Mouse (Mus musculus) telencephalon, adult 2 months (tissue): ENCODE measurements around the gene 4933402D24Rik.
A peak's percentile ranks its signal among the peaks of the same experiment; 100 is the strongest.

ENCODE experiments used
- DNase-seq: peaks from one replicate; pipeline ENCODE4 v3.0.0-alpha.2; 2011; ENCODE audit warnings: low read depth, low spot score

The 4933402D24Rik gene

DNA sequence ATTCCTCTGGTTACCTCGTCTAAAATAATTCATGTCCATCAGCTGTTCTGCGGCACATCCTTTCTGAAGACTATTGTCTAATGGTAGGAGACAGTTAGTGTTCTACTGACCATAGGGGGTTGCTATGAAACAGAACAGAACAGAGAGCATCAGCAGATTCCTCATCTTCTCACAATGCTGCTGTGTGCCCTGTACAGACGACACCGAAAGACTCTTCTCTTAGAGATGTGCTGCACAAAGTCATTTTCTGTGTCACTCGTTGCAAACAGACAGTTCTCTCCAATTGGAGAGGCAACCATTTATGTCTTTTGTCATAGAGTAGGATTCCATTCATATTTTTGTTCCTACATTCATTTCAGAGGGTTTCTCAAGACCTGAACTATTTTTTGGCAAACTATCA is at the start of gene 4933402D24Rik:
TSS of gene 4933402D24Rik (minus strand) at position 101 of the 400 bp plus-strand sequence.
- DNase-seq: no peak

DNA sequence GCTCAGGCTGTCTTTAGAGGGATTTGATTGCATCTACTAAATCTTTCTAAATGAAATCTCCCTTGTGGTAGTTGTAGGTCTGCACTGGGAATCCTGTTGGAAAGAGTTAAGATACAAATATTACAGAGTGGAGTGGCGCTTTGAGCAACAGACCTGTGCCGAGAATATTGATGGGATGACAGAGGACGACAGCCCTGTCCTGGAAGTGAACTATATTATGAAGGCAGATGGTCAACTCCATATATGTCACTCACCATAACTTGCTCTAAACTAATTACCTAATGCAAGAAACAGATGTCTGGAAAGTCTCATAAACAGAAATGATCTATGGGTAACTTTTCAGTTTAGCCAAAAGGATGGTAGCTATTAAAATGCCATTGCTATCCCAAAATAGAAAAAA is 39.5 kb upstream of the 4933402D24Rik start:
- no peak for DNase-seq

DNA sequence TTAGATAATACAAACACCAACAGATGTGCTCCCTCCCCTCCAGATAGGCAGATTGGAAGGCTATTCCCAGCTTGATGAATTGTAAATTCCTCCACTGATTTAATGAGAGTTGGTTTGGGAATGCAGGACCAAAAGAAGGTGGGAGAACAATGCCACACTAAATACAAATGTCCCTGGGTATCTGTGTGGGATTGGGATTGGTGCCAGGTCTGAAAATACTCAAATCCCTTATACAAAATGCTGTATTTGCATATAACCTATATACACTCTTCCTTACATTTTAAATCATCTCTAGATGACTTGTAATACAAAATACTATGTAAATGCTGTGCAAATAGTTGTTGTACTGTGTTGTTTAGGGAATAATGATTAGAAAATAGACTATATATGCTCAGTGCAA is 36.0 kb upstream of the 4933402D24Rik start:
- no peak for DNase-seq

DNA sequence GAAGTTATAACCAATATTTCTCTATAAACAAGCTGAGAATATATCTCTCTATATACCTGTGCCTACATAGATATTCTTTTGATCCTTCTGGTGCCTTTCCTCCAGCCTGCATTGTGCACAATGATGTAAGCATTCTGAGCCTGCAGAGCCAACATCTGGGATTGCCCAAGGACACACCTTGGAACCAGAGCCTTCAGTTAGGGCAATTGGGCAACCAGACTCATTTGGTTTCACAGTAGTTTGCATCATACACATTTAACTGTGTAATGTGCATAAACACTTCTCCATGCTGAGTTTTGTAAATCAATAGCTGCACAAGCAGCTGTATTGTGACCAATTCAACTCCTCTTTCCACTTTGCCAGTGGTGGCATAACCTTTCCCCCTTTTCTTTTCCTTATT is 25.3 kb upstream of the 4933402D24Rik start:
- DNase-seq: no peak

DNA sequence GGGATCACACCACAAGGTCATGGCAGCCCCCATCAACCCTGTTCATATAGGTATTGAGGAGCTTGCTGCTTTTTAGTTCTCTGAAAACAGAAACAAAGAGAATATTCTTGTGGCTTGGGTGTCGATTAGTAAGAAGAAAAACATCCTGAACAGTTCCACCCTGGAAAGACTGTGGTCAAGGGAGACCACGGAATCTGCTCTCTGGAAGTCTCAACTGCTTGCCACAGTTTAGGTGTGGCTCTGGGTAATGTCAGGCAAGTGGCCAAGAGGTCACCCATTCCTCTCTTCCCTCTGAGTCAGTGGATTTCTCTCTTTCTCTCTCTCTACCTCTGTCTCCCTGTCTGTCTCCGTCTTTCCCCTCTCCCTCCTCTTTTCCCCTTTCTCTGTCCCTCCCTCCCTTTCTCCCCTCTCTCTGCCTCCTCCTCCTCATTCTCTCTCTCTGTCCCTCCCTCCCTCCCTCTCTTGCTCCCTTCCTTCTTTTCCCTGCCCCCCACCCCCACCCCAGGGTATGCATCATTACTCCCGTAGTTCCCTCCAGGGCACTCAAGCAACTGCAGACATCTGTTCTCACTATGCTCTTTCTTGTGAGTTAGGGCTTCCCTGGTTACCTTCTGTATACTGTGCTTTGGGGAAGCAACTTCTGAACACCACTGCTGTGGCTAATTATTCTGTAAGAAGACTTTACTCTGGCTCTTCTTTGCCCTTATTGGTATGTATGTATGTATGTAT is 8.0 kb upstream of the 4933402D24Rik start:
- DNase-seq: no peak

DNA sequence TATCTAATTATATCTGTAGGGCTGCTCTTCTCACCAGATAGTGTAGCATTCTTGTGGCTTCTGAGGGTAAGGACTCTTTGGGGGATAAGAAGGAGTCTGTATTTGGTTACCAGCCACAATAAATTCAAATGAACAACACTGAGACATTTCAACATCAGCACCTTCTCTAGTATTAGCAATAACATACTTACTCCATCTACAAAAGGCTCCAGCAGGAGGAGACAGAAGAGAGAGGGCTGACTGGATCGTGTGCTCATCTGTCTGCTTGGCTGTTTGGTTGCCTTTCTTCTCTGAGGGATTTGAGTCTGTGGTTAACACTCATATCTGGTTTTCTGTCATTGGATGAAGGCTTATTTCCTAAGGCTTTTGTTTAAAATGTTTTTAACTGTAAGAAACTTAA is 7.3 kb upstream of the 4933402D24Rik start:
- no peak for DNase-seq

DNA sequence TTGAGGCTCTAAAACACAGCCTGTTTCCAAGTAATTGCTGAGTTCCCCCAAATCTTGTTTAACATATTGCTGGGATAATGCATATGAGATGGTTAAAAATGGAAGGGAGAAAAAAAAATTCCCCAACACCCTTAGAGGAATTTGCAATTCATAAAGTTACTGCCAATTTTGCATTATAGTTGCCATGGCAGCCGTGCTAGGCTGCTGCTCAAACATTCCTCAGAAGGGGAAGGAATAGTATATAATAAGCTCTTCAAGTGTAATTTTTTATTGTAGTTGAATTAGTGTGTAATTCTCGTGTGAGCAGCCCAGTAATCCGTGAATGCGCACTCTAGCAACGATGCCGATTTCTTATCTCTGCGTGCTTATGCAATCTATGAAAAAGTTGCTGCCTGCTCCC is 1.2 kb upstream of the 4933402D24Rik start:
- peak; percentile 92 for DNase-seq

DNA sequence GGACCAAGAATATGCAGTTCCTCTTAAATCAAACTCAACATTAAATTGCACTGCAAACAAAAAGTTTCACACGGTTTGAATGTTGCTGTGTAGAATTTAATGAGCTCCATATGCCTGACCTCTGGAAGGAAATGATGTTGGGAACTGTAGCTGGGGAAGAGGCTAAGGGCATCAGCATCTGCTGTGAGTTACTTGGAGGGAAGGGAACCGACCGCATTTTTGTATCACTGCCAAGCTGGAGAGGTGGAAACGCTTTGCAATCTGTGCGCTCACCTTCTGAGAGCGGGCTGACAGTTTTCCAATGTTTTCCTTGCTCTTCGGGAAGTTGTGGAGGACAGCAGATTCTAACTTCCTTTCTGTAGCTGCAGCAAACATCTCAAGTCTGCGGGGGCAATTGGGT is 955 bp downstream of the 4933402D24Rik start:
- DNase-seq: no peak

DNA sequence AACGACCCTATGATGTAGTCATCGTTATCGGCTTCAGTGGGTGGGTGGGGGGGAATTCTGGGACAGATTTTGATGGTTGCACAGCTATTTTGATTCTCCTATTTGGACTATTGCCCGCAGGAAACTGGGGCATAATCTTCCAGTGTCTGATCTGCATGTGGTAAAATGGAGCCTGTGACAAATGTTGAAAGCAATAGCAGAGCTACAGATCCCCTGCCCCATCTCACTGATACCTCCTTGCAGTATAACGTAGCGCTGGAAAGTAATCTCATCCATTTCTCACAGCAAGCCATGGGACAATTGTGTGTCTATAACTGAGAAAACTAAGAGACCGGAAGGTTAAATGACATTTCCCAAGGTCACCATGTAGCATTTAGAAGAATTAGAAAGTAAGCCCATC is 4.7 kb downstream of the 4933402D24Rik start:
- no peak for DNase-seq

DNA sequence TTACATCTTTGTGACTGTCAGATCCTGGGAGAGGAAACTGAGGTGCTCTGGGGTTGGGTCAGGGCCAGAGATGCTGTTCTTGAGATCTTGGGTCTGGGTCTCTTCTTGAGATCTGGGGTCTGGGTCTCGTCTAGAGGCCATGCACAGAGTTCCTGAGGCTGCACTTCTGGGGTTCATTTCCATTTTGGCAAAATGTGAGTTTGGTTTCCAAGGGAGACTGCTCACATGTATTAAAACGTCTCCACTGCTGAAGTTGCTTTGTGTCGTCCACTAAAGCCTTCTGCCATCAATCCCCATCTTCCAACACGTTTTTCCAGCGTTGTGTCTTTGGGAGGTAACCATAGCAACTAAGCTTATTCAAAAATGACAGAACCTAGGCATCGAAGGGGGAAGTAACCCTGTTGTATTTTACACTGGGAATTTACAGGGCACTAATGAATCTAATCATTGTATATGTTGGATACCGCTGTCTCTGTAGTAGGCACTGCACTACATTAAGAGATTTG is 5.1 kb downstream of the 4933402D24Rik start:
- no peak for DNase-seq

DNA sequence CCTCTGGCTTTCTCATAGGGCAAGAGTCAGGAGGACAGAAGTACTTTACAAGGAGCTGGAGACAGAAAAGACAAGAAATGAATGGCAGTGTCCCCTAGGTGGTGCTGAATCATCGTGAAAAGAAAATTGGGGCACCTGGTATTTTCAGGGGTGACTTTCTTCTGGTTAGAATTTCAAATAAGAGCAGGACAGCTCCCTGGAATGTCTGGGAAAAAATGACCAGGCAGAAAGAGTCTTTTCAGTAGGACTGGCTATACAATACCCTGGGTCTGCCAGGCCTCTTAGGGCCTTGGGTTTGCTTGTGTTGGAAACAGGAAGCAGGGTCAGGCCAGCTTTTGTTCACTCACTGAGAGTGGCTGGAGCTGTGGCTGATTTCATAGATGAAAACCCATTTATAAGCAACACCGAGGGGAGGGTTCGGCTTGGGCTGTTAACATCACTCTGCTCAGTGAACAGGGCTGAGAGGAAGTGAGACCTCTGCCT is 5.8 kb downstream of the 4933402D24Rik start:
- DNase-seq: peak; percentile 72

DNA sequence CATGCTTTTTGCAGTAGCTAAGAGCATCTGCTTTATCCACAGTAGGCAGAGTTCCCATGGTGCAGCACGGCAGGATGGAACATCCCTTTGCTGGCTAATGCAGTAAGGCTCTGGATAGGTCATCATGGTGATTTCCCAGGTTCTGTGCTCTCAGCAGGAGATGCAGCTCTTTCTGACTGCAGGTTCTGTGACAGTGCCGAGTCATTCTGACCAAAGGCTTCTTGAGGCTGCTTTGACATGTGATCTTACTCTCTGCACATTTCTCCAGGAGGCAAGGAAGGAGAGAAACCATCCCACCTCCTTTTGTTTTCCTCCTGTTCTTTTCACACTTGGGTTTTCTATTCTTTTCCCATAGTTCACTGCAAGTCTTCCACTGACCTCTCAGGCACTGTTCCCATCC is 13.1 kb downstream of the 4933402D24Rik start:
- DNase-seq: no peak

DNA sequence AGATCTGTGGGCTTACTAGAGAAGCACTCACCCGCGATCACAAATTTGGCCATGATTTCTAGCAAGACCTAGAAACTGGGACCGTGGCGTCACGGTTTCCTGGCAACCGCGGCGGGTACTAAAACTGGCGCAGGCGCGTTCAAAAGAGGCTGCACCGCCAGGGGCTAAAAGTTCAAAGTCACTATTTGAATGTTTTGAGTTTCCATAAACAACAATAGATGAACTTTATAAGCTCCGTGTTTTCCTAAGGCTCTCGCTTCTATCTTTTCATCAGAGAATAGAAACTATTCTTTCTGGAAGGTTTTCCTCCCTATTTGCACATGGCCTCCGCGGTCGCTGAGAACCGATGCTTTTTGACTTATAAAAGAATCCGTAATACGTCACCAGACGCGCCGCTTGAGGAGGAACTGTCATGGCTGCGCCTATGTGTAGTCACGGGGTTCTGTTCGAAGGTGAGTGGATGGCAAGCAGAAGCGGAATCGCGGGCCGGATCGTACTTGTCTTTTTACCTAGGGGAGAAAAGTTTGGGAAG is 38.8 kb downstream of the 4933402D24Rik start, which contains the start of the genes Mdh1b and Fastkd2:
TSS of gene Mdh1b (minus strand) at position 79 of the 532 bp plus-strand sequence.
TSS of gene Fastkd2 (plus strand) at position 375 of the 532 bp plus-strand sequence.
- DNase-seq: peak; percentile 94

DNA sequence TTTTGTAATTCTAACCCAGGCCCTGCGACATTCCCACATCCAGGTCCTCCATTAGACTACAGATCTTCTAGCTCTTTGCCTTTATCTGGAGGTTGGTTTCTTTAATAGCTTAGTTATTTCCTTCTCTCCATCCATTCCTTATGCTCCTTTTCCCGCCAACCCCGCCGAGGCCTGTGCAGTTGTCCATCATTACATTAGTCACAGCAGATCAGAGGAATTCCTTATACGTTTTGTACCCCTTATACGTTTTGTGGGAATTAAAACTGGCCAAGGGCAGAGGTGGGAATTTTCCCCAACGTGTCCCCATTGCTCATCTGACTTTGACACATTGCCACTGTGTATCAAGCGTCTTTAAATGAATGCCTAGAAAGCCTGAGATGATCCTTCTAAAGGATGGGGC is 39.3 kb downstream of the 4933402D24Rik start:
- no peak for DNase-seq

DNA sequence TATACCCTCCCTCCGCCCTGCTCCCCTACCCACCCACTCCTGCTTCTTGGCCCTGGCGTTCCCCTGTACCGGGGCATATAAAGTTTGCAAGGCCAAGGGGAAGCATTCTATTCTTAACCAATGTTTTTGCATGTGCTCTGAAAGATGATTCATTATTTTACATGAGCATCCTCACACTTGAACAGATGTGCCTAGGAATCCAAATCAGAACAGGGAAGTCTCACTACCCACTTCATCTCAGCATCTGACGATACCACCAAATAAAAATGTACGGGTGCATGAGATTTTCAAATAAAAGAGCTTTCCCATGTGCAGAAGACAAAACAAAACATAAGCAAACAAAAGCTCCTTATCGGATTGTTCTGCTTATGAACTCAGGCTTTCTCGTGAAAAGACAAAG is 48.9 kb downstream of the 4933402D24Rik start:
- peak; percentile 63 for DNase-seq

DNA sequence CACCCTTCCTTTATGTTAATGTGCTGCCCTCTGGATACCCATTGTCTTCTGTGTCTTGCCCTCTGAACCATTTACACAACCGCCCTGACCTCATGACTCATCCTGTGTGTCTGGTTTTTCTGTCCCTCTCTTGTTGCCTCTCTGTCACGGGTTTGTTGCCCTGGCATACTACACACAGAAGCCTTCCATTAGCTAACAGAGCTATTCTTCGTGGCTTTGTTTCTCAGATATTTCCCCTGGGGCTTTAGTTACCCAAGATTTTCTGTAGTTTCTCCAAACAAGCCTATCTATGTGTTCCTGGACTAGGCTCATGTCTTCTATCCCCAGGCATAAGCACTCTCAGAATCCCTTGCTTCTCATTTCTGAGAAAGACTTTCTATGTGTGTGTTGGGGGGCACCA is 60.2 kb downstream of the 4933402D24Rik start:
- no peak for DNase-seq

DNA sequence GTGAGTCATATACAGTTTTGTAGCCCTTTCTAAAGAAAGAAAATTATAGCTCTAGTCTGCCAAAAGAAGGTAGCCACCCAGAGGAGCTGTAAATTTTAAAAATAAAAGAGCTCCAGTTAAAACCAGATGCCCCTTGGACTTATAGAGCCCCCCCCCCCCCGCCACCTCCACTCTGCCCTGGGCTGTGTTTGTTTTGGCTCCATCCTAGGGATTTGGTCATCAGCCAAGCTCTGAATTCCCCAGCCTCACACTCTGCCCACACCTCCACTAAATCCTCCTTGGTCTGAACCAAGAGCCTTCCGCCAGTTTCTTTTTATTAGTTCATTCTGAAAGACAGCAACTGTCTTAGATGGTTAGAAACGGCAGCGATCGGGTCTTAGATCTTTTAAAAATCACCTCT is 63.3 kb downstream of the 4933402D24Rik start:
- DNase-seq: no peak
